Mouse (Mus musculus) heart, adult 11 months (tissue): Measurements from ENCODE around the gene Htra3.

ENCODE experiments used
- DNase-seq: peaks from one replicate; pipeline ENCODE4 v3.0.0; 2022

Gene Htra3

DNA sequence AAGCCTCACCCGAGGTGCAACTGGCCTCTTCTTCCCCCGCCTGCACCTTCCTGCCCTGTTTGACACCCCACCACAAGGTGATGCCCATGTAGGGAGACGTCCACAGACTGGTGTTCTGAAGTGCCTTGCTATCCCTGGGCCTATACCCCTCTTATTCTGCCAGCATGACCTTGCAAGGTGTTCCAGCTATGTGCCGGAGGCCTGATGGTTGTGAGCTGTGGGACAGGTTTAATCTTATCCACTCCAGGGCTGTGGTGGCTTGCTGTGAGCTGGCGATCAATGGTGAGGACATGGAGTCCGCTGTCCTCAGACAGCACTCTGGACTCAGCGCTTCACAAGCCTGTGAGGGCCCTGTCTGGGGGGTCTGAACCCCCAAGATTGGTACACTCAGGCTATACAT is 69.2 kb downstream of the Htra3 start:
- peak; percentile 95 for DNase-seq

DNA sequence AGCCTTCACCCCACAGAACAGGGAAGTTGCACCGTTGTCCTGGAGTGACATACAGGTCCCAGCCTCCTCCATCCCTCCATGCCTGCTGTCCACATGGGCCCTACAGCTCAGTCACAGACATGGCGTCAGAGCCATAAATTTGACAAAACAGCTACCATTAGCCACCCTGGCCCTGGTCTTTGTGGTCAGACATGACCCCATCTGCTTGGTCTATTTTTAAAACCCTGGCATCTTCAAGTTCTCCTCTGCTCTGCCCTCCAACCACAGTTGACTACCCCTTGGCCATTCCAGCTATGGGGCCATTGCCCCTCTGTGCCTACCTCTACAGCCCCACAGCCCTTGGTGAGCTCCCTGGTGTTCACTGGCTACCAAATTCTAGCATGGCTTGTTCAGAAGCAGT is 69.6 kb downstream of the Htra3 start:
- DNase-seq: peak; percentile 93

DNA sequence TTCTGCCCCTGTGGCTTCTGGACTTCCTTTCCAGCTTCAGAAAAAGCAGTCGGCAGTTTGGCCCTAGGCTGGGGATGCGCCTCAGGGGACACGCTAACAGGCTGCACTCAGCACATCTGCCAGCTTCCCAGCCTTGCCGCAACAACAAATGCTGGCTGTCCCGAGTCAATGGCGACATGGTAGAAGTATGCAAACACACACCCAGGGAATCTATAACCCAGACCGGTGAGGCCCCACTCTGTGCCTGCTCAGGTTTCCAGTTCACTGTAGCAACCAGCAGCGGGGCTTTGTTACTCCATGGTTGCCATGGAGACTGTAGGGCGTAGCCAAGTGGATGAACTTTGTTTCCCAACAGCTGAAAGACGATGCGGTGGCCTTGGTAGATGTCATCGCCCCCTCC is 70.2 kb downstream of the Htra3 start:
- peak; percentile 99 for DNase-seq

DNA sequence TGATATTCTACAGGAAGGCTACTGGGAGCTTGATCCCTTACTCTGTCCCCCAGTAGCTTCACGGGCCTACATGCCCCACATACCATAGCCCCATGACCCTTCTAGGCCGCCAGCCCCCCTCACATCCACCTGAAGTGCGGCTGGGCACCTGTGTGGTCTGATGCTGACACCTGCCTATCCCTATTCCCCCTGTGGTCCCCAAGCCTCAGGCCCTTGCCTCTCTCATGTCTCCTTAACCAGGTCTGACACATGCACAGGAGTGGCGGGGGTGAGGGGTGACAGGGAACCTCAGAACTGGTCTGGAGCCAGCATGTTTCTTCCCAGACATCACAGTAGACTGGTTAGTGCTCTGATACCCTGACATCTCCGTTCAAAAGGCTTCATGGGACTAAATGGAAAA is 71.0 kb downstream of the Htra3 start:
- peak; percentile 91 for DNase-seq

DNA sequence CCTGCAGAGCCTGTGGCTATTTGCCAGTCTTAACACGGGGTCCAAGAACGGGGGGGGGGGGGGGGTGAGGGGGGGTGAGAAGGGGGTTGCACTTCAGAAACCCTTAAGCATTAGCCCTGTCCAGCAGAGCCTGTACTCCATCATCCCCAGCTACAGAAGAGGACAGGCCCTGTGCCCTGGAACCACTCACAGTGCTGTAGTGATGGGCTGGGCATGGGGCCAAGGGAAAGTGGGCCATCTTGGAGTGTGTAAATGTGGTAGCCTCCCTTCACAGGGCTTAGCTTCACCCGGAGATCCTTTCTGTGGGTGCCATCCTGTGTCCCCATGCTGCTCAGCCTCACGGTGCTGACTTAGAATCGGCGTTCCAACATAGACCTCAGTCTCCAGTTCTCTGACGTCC is 71.8 kb downstream of the Htra3 start:
- peak; percentile 97 for DNase-seq

DNA sequence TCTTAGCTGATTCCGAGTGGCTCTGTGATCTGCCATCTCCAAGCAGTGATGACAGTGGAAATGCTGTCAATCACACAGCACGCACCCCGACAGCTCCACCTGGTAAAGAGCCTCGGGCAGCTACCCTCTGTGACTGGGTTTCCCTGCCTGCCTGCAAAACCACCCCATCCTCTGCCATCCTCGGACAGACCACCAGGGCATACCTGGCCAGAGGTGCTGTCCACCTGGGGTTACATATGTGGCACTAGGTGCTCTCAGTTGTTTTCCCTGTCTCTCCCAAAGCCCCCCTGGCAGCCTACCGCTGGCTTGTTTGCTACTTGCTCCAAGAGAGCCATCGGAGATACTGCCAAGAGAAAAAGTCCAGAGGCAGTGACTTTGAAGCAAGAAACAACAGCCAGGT is 72.8 kb downstream of the Htra3 start:
- peak; percentile 90 for DNase-seq

DNA sequence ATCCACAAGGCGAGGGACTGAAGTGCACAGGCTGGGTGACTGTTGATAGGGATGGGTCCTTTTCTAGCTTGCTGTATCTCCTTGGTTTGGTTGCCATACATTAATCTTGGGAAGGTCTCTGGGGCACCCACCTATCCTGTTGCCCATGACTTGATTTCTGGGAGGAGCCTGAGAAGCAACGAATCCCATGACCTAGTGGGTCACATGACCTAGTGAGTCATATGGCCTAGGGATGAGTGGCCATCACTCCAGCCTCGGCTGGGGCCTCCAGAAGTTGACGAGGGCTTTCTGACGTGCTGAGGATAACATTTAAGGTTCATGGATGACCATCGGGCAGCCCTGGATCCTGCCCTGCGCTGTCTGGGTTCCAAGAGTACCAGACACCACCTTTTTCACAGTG is 74.2 kb downstream of the Htra3 start:
- no peak for DNase-seq
